Mouse (Mus musculus) MEL-GATA-1-ER (cell line): ENCODE measurements around the gene Ubr2.

Experiments
- DNase-seq: peaks from one replicate; pipeline ENCODE4 v3.0.0-alpha.2; 2012; ENCODE audit warnings: low read depth; ENCODE audit errors: extremely low read depth

Ubr2 gene

DNA sequence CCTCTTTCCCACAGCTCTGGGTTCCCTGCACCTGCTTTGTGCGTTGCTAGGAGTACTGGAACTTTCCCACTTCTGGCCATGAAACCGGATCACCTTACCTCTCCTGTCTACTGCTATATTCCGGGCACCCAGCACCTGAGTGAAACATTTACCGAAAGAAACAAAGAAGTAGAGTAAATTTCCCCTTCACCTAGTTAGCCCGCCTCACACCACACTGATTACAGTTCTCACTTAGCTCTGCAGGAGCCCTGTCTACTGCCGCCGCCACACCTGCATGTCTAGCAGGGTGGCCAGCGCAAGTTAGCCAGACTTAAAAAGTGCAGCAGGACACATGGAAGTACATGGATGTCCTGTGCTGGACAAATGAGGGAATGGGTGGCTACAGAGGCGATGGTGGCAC is 127.2 kb downstream of the Ubr2 start:
- no peak for DNase-seq

- DNase-seq = no peak
Measured at GRCm38 (mm10) chr17:46881728-46882127, 128.6 kb downstream of the Ubr2 start.

DNA sequence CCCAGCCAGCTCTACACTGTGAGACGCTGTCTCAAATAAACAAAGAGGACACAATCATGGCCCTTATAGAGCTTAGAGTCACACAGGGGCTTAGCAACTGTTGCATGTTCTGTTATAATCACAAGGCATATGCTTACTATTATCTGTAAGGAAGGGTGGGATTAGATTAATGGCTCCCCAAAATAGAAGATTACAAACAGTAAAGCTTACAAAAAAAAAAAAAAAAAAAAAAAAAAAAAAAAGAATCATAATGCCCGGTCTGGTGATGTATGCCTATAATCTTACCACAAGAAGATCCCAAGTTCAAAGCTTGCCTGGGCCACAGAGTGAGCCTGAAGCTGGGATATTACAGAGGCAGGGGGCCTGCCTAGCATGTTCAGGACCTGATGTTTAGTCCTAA is 130.0 kb downstream of the Ubr2 start:
- DNase-seq = no peak

DNA sequence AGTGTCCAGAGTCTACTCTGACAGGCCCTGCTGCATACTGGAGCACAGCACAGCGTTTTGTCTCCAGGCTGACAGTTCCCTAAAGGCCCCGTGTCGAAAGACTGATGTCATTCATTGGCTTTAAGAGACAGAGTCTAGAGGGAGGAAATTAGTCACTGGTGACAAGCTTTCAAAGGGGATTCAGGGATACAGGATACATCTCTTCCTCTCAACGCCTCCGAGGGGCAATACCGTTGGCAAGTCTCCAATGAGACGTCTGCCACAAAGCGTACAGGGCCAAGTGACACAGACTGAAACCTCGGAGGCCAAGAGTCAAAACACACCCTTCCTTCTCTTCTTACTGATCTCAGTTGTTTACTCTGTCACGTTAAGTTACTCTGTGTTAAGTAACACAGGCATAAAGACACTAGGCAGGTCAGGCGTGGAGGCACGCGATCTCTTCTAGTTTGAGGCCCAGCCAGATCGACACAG is 130.5 kb downstream of the Ubr2 start:
- DNase-seq = no peak
